Mouse (Mus musculus): ENCODE measurements around the gene Ugcg. TPM values are rescaled to one million over a fixed set of nuclear protein-coding genes. Genes with fewer than 3 reads are reported as not detected.

Ugcg gene
- polyA plus RNA-seq, 1 experiment = 24.0 TPM

DNA sequence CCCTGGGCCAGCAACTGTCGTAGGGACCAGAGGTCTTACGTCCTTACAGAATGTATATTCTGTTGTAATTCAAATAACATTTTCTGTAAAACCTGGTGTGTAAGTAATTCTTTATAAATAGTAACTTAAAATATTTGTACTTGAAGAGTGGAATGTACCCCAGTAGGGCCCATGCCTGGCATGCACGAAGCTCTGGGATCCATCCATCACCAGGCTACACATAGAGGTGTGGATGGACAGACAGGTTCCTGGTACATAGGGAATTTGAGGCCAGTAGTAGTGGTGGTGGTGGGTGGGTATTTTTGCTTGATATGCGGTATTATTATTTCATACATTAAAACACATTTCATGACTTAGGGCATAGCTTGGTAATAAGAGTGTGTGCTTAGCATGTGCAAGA, 19.6 kb downstream of the Ugcg start:
- H3K4me2 ChIP-seq (ENCODE audit: low read depth) = no peak overlapping the region
- H3K4me3 ChIP-seq = no peak overlapping the region
- peaks cover 56% of the 10 kb centered on the region for H3K36me3 ChIP-seq (ENCODE audit: control insufficient read depth, insufficient read depth)
- peaks cover 100% of the 10 kb centered on the region for H3K79me2 ChIP-seq (ENCODE audit: control insufficient read depth, insufficient read depth)
- no peaks in the 10 kb centered on the region for H3K27me3 ChIP-seq (ENCODE audit: control insufficient read depth, insufficient read depth, insufficient read length)
- TF ChIP-seq TCF3 (IDR thresholded peaks at IDR 0.05; ENCODE audit: insufficient read length, low read depth) (no peak), POLR2AphosphoS2 (IDR thresholded peaks at IDR 0.05; ENCODE audit: insufficient read length, low read depth) (no peak), USF1 (IDR thresholded peaks at IDR 0.05; ENCODE audit: low read depth) (no peak), E2F4 (IDR thresholded peaks at IDR 0.05; ENCODE audit: insufficient read depth) (no peak), MAX (IDR thresholded peaks at IDR 0.05; ENCODE audit: low read depth) (no peak), MYOG (IDR thresholded peaks at IDR 0.05; ENCODE audit: control insufficient read depth in 1 of 3, insufficient read depth in 1 of 3, insufficient read length in 2 of 3, low read depth in 2 of 3) (no peak), POLR2A (IDR thresholded peaks at IDR 0.05; ENCODE audit: insufficient read length, low read depth) (no peak), SRF (IDR thresholded peaks at IDR 0.05; ENCODE audit: control insufficient read depth, insufficient read length, low read depth) (no peak), MYOD1 (IDR thresholded peaks at IDR 0.05; ENCODE audit: control insufficient read depth in 1 of 3, insufficient read length in 2 of 3, low read depth in 2 of 3) (no peak), TCF12 (IDR thresholded peaks at IDR 0.05; ENCODE audit: insufficient read depth, poor library complexity, severe bottlenecking) (no peak), CEBPB (IDR thresholded peaks at IDR 0.05; ENCODE audit: insufficient read depth, poor library complexity, severe bottlenecking) (no peak), REST (IDR thresholded peaks at IDR 0.05; ENCODE audit: insufficient read depth, insufficient read length) (no peak)
- no peak overlapping the region for H3ac ChIP-seq (ENCODE audit: control insufficient read depth, insufficient read length)

- Histone ChIP-seq H3K36me3 (ENCODE audit: control insufficient read depth, insufficient read depth) (peaks cover 78% of the 10 kb centered on the region), H3K4me3 (no peak overlapping the region), H3K27me3 (ENCODE audit: control insufficient read depth, insufficient read depth, insufficient read length) (no peaks in the 10 kb centered on the region), H3K4me2 (ENCODE audit: low read depth) (no peak overlapping the region), H3ac (ENCODE audit: control insufficient read depth, insufficient read length) (no peak overlapping the region), H3K79me2 (ENCODE audit: control insufficient read depth, insufficient read depth) (peaks cover 87% of the 10 kb centered on the region)
- TF ChIP-seq POLR2A (IDR thresholded peaks at IDR 0.05; ENCODE audit: insufficient read length, low read depth) (no peak), TCF12 (IDR thresholded peaks at IDR 0.05; ENCODE audit: insufficient read depth, poor library complexity, severe bottlenecking) (no peak), POLR2AphosphoS2 (IDR thresholded peaks at IDR 0.05; ENCODE audit: insufficient read length, low read depth) (peak; percentile 49), MAX (IDR thresholded peaks at IDR 0.05; ENCODE audit: low read depth) (no peak), MYOG (IDR thresholded peaks at IDR 0.05; ENCODE audit: control insufficient read depth in 1 of 3, insufficient read depth in 1 of 3, insufficient read length in 2 of 3, low read depth in 2 of 3) (no peak), MYOD1 (IDR thresholded peaks at IDR 0.05; ENCODE audit: control insufficient read depth in 1 of 3, insufficient read length in 2 of 3, low read depth in 2 of 3) (no peak)
Measured at GRCm38 (mm10) chr4:59211181-59211580, 22.1 kb downstream of the Ugcg start.

- H3K36me3 ChIP-seq (ENCODE audit: control insufficient read depth, insufficient read depth) = peaks cover 81% of the 10 kb centered on the region
- no peak overlapping the region for H3K4me3 ChIP-seq
- TF ChIP-seq MYOG (IDR thresholded peaks at IDR 0.05; ENCODE audit: control insufficient read depth in 1 of 3, insufficient read depth in 1 of 3, insufficient read length in 2 of 3, low read depth in 2 of 3) (no peak), POLR2A (IDR thresholded peaks at IDR 0.05; ENCODE audit: insufficient read length, low read depth) (no peak), POLR2AphosphoS2 (IDR thresholded peaks at IDR 0.05; ENCODE audit: insufficient read length, low read depth) (peak; percentile 76)
Measured at GRCm38 (mm10) chr4:59213833-59214232, 24.8 kb downstream of the Ugcg start.

DNA sequence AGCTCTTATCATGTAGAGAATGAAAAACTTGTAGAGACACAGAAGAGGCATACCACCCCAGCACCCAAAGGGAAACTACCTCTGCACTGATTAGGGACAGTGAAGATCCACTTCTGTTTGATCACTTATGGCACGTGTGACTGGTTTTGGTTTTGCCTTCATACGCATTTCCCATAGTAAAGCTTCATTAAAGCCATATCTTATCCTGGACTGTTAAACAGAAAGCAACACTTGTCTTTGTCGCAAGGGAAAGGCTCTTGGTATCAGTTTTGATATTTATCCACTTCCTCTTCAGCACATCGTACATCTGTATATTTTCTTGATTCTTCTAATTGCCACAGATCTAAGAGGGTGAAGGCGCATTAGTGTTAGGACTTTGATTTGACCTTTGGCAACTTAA, 25.6 kb downstream of the Ugcg start:
- Histone ChIP-seq H3K4me2 (ENCODE audit: low read depth) (no peak overlapping the region), H3K27me3 (ENCODE audit: control insufficient read depth, insufficient read depth, insufficient read length) (no peaks in the 10 kb centered on the region), H3ac (ENCODE audit: control insufficient read depth, insufficient read length) (no peak overlapping the region), H3K4me3 (no peak overlapping the region), H3K36me3 (ENCODE audit: control insufficient read depth, insufficient read depth) (peaks cover 80% of the 10 kb centered on the region), H3K79me2 (ENCODE audit: control insufficient read depth, insufficient read depth) (peaks cover 69% of the 10 kb centered on the region)
- TF ChIP-seq TCF3 (IDR thresholded peaks at IDR 0.05; ENCODE audit: insufficient read length, low read depth) = no peak
- no peak for TF ChIP-seq TCF12 (IDR thresholded peaks at IDR 0.05; ENCODE audit: insufficient read depth, poor library complexity, severe bottlenecking)
- no peak for TF ChIP-seq SRF (IDR thresholded peaks at IDR 0.05; ENCODE audit: control insufficient read depth, insufficient read length, low read depth)
- no peak for TF ChIP-seq MYOG (IDR thresholded peaks at IDR 0.05; ENCODE audit: control insufficient read depth in 1 of 3, insufficient read depth in 1 of 3, insufficient read length in 2 of 3, low read depth in 2 of 3)
- TF ChIP-seq POLR2A (IDR thresholded peaks at IDR 0.05; ENCODE audit: insufficient read length, low read depth) = no peak
- no peak for TF ChIP-seq CEBPB (IDR thresholded peaks at IDR 0.05; ENCODE audit: insufficient read depth, poor library complexity, severe bottlenecking)
- TF ChIP-seq E2F4 (IDR thresholded peaks at IDR 0.05; ENCODE audit: insufficient read depth) = no peak
- TF ChIP-seq MYOD1 (IDR thresholded peaks at IDR 0.05; ENCODE audit: control insufficient read depth in 1 of 3, insufficient read length in 2 of 3, low read depth in 2 of 3) = no peak

More at GRCm38 (mm10) chr4:59213833-59214232, 24.8 kb downstream of the Ugcg start:
- Histone ChIP-seq H3K79me2 (ENCODE audit: control insufficient read depth, insufficient read depth) (peaks cover 71% of the 10 kb centered on the region), H3K4me2 (ENCODE audit: low read depth) (no peak overlapping the region), H3K27me3 (ENCODE audit: control insufficient read depth, insufficient read depth, insufficient read length) (no peaks in the 10 kb centered on the region), H3ac (ENCODE audit: control insufficient read depth, insufficient read length) (no peak overlapping the region)

- Histone ChIP-seq H3K4me3 (no peak overlapping the region), H3K36me3 (ENCODE audit: control insufficient read depth, insufficient read depth) (peaks cover 74% of the 10 kb centered on the region)
- no peak for TF ChIP-seq TCF12 (IDR thresholded peaks at IDR 0.05; ENCODE audit: insufficient read depth, poor library complexity, severe bottlenecking)
- TF ChIP-seq REST (IDR thresholded peaks at IDR 0.05; ENCODE audit: insufficient read depth, insufficient read length) = no peak
Measured at GRCm38 (mm10) chr4:59215585-59215984, 26.5 kb downstream of the Ugcg start.

More at GRCm38 (mm10) chr4:59215585-59215984, 26.5 kb downstream of the Ugcg start:
- no peaks in the 10 kb centered on the region for H3K27me3 ChIP-seq (ENCODE audit: control insufficient read depth, insufficient read depth, insufficient read length)
- no peak overlapping the region for H3ac ChIP-seq (ENCODE audit: control insufficient read depth, insufficient read length)
- peaks cover 63% of the 10 kb centered on the region for H3K79me2 ChIP-seq (ENCODE audit: control insufficient read depth, insufficient read depth)
- no peak overlapping the region for H3K4me2 ChIP-seq (ENCODE audit: low read depth)

Measured in myocyte (in vitro differentiated cells).